Mouse (Mus musculus) brown adipose tissue, adult 24 weeks (tissue): ENCODE measurements around the gene Pdia4. TPM values are rescaled to one million over a fixed set of nuclear protein-coding genes. Genes with fewer than 3 reads are reported as not detected.
"Not testable (repeated sequence)": the region's sequence is repeated elsewhere in the genome, so short reads cannot be mapped to it uniquely, and the experiment has no call there.

ENCODE experiments used
- H3K27ac ChIP-seq: fragments of 200-500 bp; replicated peaks from 2 replicates; pipeline ENCODE4 v1.5.1; 2012; ENCODE audit warnings: low read depth, mild to moderate bottlenecking, low read length
- H3K4me1 ChIP-seq: fragments of 200-500 bp; 2 replicates; pipeline ENCODE4 v1.6.1; 2012; ENCODE audit warnings: low read length, mixed read lengths; ENCODE audit not compliant: control insufficient read depth, insufficient read depth, insufficient read length
- H3K4me3 ChIP-seq: fragments of 200-500 bp; 2 replicates; pipeline ENCODE4 v1.5.1; 2012; ENCODE audit warnings: low read depth, mild to moderate bottlenecking, low read length, moderate library complexity; ENCODE audit not compliant: insufficient read depth
- polyA plus RNA-seq: library from polyadenylated mRNA; stranded (reverse); fragments of >200 nt; gene quantifications from 2 replicates; pipeline ENCODE4 v1.2.4, GENCODE M21; 2012; ENCODE audit not compliant: missing spikeins, insufficient read depth, insufficient read length

Pdia4 gene
- polyA plus RNA-seq, 1 experiment = 30.2 TPM

DNA sequence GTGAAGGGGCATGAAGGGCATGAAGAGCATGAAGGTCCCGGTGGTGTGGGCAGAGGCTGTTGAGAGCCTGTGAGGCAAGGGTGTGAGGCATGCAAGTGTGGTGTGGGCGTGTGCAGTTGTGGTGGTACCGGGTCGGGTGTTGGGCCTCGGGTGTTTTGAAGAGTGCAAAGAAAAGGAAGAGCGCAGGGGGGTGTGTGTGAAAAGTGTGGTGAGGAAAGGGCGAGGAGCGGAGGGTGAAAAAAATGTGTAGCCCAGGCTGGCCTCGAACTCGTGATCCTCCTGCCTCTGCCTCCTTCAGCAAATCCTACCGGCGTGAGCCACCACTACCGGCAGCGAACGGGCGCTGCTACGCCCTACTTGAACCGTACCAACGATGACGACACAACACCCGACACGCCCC is 55.8 kb downstream of the Pdia4 start:
- not testable (repeated sequence) for H3K27ac ChIP-seq, H3K4me3 ChIP-seq, H3K4me1 ChIP-seq

DNA sequence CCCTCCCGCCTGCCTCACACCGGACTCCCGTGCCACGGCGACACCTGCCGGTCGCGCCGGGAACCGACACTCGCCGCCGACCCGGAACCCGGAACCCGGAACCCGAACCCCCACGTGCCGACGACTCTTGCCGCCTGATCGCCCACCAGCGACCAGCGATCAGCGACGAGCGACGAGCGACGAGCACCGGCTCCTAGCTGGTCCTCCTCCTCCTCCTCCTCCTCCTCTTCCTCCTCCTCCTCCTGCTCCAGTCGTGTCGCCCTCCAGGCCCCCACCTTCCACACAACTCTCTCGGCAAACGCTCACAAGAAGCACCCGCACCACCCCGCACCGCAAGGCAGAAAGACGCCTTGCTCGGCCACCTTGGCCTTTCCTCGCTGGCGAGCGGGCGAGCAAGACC is 60.1 kb downstream of the Pdia4 start:
- H3K4me3 ChIP-seq, H3K27ac ChIP-seq, H3K4me1 ChIP-seq: not testable (repeated sequence)

DNA sequence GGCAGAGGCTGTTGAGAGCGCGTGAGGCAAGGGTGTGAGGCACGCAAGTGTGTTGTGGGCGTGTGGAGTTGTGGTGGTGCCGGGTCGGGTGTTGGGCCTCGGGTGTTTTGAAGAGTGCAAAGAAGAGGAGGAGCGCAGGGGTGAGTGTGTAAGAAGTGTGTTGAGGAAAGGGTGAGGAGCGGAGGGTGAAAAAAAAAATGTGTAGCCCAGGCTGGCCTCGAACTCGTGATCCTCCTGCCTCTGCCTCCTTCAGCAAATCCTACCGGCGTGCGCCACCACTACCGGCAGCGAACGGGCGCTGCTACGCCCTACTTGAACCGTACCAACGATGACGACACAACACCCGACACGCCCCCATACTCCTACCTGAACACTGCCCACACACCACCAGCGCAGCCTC is 64.9 kb downstream of the Pdia4 start:
- H3K27ac ChIP-seq, H3K4me1 ChIP-seq: not testable (repeated sequence)
- H3K4me3 ChIP-seq = 0 out of 2 replicates have a peak overlapping the region, but pooled peaks have one; percentile 2

GRCm38 (mm10) chr6:47747886-47748285 is 65.3 kb downstream of the Pdia4 start:
- not testable (repeated sequence) for H3K4me1 ChIP-seq, H3K4me3 ChIP-seq, H3K27ac ChIP-seq

Other genes with a start within 250 kb of the Pdia4 start
- 12.3 and 14.1 TPM in 2 replicates for gene Ezh2, start 218.1 kb downstream of the Pdia4 start, polyA plus RNA-seq
- not detected in 2 replicates for gene Zfp786, start 17.4 kb upstream of the Pdia4 start, polyA plus RNA-seq
- gene Zfp398, start 22.2 kb upstream of the Pdia4 start, polyA plus RNA-seq = 2.6 and 3.3 TPM in 2 replicates
- gene Zfp282, start 63.8 kb upstream of the Pdia4 start, polyA plus RNA-seq = 1.6 and 1.7 TPM in 2 replicates
- 2.1 and 4.5 TPM in 2 replicates for gene Zfp212, start 107.0 kb upstream of the Pdia4 start, polyA plus RNA-seq
- gene Zfp956, start 140.0 kb upstream of the Pdia4 start, polyA plus RNA-seq = 1.9 TPM in 1 of 2 replicates, not detected in the other
- gene Zfp777, start 235.5 kb upstream of the Pdia4 start, polyA plus RNA-seq = 4.8 and 9.8 TPM in 2 replicates